Mouse (Mus musculus) heart, postnatal 0 days (tissue): Measurements from ENCODE around the gene Josd2.

Experiments used
- CTCF ChIP-seq: IDR thresholded peaks from 2 replicates; pipeline ENCODE4 v1.5.1; 2016; ENCODE audit warnings: antibody characterized with exemption, control low read depth, low read depth
- EP300 ChIP-seq: IDR thresholded peaks from 2 replicates; pipeline ENCODE4 v1.6.1; 2016; ENCODE audit warnings: antibody characterized with exemption, low read depth

GRCm38 (mm10) chr7:44507491-44507890 is 39.7 kb downstream of the Josd2 start:
- TF ChIP-seq CTCF (no peak), EP300 (no peak)
